Mouse (Mus musculus) spleen, adult 2 months (tissue): ENCODE data around the gene Shh. TPM values are rescaled to one million over a fixed set of nuclear protein-coding genes. Genes with fewer than 3 reads are reported as not detected.

Experiments used
- DNase-seq, 2 experiments: peaks; one replicate each; pipeline versions ENCODE4 v3.0.0 to v3.0.0-alpha.2; 2012 to 2021; ENCODE audit warnings: low spot score in 2 of 2, low read depth in 1 of 2
- H3K27ac ChIP-seq: fragments of 200-500 bp; 2 replicates; pipeline ENCODE4 v1.5.1; 2012; ENCODE audit warnings: low read length, inconsistent platforms; ENCODE audit not compliant: insufficient read depth
- H3K27me3 ChIP-seq: fragments of 200-500 bp; 2 replicates; pipeline ENCODE4 v1.6.1; 2012; ENCODE audit warnings: mild to moderate bottlenecking, moderate library complexity, low read length, inconsistent platforms; ENCODE audit not compliant: control insufficient read depth, insufficient read depth
- H3K36me3 ChIP-seq: fragments of 200-500 bp; 2 replicates; pipeline ENCODE4 v1.6.1; 2012; ENCODE audit warnings: mild to moderate bottlenecking, low read length, inconsistent platforms; ENCODE audit not compliant: control insufficient read depth, insufficient read depth
- H3K4me1 ChIP-seq: fragments of 200-500 bp; 2 replicates; pipeline ENCODE4 v1.6.1; 2011; ENCODE audit warnings: inconsistent platforms; ENCODE audit not compliant: control insufficient read depth, insufficient read depth, insufficient read length
- H3K4me3 ChIP-seq: fragments of 200-500 bp; 2 replicates; pipeline ENCODE4 v1.5.1; 2011; ENCODE audit warnings: mild to moderate bottlenecking, inconsistent platforms; ENCODE audit not compliant: insufficient read depth, insufficient read length; ENCODE audit errors: extremely low read depth
- CTCF ChIP-seq: fragments of 200-500 bp; IDR thresholded peaks from 2 replicates; pipeline ENCODE4 v1.5.1; 2011; ENCODE audit warnings: mild to moderate bottlenecking, inconsistent platforms; ENCODE audit not compliant: insufficient read depth, insufficient read length, insufficient replicate concordance; ENCODE audit errors: extremely low read depth
- POLR2A ChIP-seq: fragments of 200-500 bp; IDR thresholded peaks from 2 replicates; pipeline ENCODE4 v1.6.1; 2011; ENCODE audit warnings: low read depth, low read length, inconsistent platforms
- WGBS: fragments of 180-500 bp; shearing (Covaris S2); methylation state at CpG from one replicate; pipeline ENCODE4 v1.1.7; 2018; 5-methylcytosine and 5-hydroxymethylcytosine counted together
- polyA plus RNA-seq: library from polyadenylated mRNA; depleted of rRNA; stranded (reverse); fragments of >200 nt; gene quantifications from 2 replicates; pipeline ENCODE4 v1.2.3, GENCODE M21; 2012

Gene Shh
- polyA plus RNA-seq, 1 experiment, result not detected

GRCm38 (mm10) chr5:28458821-28459240 is 8.2 kb downstream of the Shh start:
- no peak overlapping the region for H3K4me3 ChIP-seq
- WGBS, result 9% methylated on average over 27 of the region's 27 CpGs
- H3K27ac ChIP-seq, result no peak overlapping the region
- H3K36me3 ChIP-seq, result no peaks in the 10 kb centered on the region
- no peak for DNase-seq
- no peak for TF ChIP-seq POLR2A
- no peak for TF ChIP-seq CTCF
- H3K4me1 ChIP-seq, result no peaks in the 10 kb centered on the region
- H3K27me3 ChIP-seq, result peaks cover 28% of the 10 kb centered on the region

DNA sequence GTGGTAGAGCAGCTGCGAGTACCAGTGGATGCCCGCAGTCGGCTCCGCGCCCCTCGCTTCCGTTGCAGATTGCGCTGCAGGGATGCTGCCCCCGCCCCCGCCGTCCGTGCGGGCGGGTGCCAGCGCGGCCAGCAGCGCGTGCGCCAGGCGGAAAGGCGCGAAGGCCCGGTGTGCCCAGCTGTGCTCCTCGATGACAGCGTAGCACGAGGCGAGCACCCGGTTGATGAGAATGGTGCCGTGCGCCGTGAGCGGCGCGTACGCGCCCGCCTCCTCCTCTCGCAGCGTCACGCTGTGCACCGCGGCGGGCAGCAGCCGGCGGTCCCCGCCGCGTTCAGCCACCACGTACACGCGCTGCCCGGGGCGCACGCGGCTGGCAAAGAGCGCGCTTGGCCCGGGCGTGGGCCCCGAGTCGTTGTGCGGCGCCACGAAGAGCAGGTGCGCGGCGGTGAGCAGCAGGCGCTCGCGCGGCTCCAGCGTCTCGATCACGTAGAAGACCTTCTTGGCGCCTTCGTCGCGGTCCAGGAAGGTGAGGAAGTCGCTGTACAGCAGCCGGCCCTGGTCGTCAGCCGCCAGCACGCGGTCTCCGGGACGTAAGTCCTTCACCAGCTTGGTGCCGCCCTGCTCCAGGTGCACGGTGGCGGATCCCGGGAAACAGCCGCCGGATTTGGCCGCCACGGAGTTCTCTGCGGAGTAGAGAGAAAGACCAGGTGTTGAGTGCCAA is 9.0 kb downstream of the Shh start:
- H3K4me1 ChIP-seq, result no peaks in the 10 kb centered on the region
- no peak overlapping the region for H3K4me3 ChIP-seq
- H3K36me3 ChIP-seq, result no peaks in the 10 kb centered on the region
- no peak for DNase-seq
- no peak overlapping the region for H3K27ac ChIP-seq
- peaks cover 25% of the 10 kb centered on the region for H3K27me3 ChIP-seq
- WGBS, result 5% methylated on average over 95 of the region's 95 CpGs
- TF ChIP-seq CTCF (no peak), POLR2A (no peak)

DNA sequence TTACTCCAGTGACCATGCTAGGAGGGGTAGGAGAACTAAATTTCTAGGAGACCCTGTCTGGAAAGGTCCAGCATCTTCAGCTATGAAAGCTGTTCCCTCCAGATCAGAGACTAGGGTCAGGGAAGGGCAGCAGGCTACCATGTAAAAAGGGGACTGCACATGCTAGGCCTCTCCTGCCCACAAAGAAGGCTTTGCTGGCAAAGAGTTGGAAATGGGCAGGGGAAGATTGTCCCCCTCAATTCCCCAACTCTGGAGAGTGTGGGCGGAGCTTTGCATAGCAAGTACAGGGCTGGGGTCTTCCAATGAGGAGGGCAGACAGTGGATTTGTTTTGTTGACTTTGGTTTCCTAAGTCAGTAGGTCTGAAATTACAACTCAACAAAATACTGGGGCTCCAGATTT is 10.7 kb downstream of the Shh start:
- WGBS, result 80% methylated on average over 1 of the region's 1 CpGs
- no peak overlapping the region for H3K27ac ChIP-seq
- peak in 1 of 2 experiments; percentile 0 for DNase-seq
- no peak for TF ChIP-seq POLR2A
- no peak for TF ChIP-seq CTCF
- no peaks in the 10 kb centered on the region for H3K4me1 ChIP-seq
- no peak overlapping the region for H3K4me3 ChIP-seq
- H3K36me3 ChIP-seq, result no peaks in the 10 kb centered on the region
- H3K27me3 ChIP-seq, result peaks cover 23% of the 10 kb centered on the region

DNA sequence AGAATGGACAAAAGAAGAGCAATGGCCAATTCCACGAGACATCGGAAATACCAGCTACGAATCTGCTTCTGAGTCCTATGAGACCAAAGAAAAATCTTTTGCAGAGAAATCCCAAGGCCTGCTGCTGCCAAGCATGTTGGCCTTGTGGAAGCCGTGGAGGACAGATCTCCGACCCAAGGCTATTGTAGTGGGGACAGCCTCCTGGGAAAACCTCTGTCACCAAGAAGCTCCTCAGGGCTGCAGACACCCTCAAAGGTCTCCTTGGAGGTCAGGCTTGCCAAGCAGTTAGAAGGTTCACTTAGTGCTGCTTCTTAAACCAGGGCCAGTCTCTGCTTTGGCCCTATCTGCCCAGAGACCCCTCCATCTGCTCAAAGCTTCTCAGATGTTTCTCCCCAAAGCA is 11.3 kb downstream of the Shh start:
- Histone ChIP-seq H3K4me3 (no peak overlapping the region), H3K27me3 (peaks cover 22% of the 10 kb centered on the region), H3K4me1 (no peaks in the 10 kb centered on the region), H3K27ac (no peak overlapping the region), H3K36me3 (no peaks in the 10 kb centered on the region)
- WGBS, result 82% methylated on average over 5 of the region's 5 CpGs
- no peak for DNase-seq
- TF ChIP-seq CTCF (no peak), POLR2A (no peak)

DNA sequence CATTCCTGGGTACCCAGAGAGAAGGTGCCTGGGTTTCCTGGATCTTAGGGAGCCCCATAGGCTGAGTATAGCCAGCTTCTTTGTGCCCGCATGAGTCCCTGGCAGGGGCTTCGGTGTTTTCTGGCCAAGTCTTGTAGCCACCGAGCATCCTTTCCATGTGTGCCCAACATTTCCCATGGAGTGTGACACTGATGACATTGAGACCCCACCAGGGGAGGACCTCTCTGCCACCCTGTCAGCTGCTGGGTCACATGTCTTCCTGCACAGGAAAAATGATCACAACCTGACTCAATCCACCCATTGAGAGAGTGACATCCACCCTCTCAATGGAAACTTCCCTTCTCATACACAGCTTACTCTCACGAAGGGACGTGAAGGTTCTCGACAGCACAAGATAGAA is 12.5 kb downstream of the Shh start:
- 87% methylated on average over 6 of the region's 6 CpGs for WGBS
- Histone ChIP-seq H3K36me3 (no peaks in the 10 kb centered on the region), H3K27me3 (peaks cover 13% of the 10 kb centered on the region), H3K4me1 (no peaks in the 10 kb centered on the region), H3K27ac (no peak overlapping the region), H3K4me3 (no peak overlapping the region)
- TF ChIP-seq CTCF (no peak), POLR2A (no peak)
- DNase-seq, result peak in 1 of 2 experiments; percentile 0

DNA sequence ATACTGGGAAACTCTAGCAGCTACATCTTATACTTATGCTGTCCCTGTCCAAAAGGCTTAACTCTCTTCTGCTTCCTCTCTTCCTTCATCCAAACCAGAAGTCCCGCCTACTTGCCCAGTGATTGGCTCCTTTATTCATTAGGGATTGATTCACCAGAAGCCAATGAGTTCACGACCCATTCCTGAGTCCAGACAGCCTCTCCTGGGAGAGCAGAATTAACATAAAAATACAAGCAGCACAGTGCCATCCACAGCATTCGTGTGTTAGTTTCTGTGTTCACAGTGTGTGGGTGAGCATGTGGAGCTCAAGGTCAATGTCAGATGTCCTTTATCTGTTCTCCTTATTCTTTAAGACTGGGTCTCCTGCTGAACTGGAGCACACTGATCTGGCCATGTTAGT is 13.5 kb downstream of the Shh start:
- Histone ChIP-seq H3K27ac (no peak overlapping the region), H3K36me3 (no peaks in the 10 kb centered on the region), H3K27me3 (peaks cover 7% of the 10 kb centered on the region; the same call in 1 of the 2 replicates), H3K4me3 (no peak overlapping the region), H3K4me1 (no peaks in the 10 kb centered on the region)
- no peak for DNase-seq
- no peak for TF ChIP-seq CTCF
- no peak for TF ChIP-seq POLR2A
- 47% methylated on average over 3 of the region's 3 CpGs for WGBS

- Histone ChIP-seq H3K4me1 (no peaks in the 10 kb centered on the region), H3K27ac (no peak overlapping the region), H3K4me3 (no peak overlapping the region), H3K27me3 (peaks cover 3% of the 10 kb centered on the region; the same call in 1 of the 2 replicates), H3K36me3 (no peaks in the 10 kb centered on the region)
- WGBS, result 83% methylated on average over 5 of the region's 5 CpGs
- TF ChIP-seq POLR2A (no peak), CTCF (no peak)
- DNase-seq, result peak in 1 of 2 experiments; percentile 0
Observed at GRCm38 (mm10) chr5:28453086-28453485, 14.0 kb downstream of the Shh start.
